Mouse (Mus musculus) testis, postnatal 14 days (tissue): ENCODE data around the gene Ift20.
"Not testable (repeated sequence)": the region's sequence is repeated elsewhere in the genome, so short reads cannot be mapped to it uniquely, and the experiment has no call there.

ENCODE experiments used
- DNase-seq: peaks from one replicate; pipeline ENCODE4 v3.0.0; 2021; ENCODE audit warnings: low spot score

Gene Ift20

GRCm38 (mm10) chr11:78567614-78568013 lies 31.5 kb downstream of the Ift20 start:
- no peak for DNase-seq

DNA sequence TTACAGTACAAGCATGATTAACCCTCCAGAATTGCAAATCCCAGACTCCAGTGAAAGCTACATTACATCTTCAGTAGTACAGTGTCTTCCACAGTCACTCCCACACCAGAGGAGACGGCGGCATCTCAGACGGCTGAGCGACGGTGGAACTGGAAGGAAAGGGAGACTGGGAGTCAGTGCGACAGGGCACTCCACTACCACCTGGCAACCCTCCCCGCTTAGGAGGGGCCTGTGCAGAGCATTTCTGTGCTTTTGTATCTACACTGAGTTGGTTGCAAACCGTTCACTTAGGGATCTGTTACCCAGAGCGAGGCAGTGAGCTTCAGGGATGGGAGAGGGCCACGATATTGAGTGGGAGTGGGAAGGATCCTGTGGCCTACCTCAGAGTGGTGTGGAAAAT lies 32.7 kb downstream of the Ift20 start:
- DNase-seq, result no peak

DNA sequence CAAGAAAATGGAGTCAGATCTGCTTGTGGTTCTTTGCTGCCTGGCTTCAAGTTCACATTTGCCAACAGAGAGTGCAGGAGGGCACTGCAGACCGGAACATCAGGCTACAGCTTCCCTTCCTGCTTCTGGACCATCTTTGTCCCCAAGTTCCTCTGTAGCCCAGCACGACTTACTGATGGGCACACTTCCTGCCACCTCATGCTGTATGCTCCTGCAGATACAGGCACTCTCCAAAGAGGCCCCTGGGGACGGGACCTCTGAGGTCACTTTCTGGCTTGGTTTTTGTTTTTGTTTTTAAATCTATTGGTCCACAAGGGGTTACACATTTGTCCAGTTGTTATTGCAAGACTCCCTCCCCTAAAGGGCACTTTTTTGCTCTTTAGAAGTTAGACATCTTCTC lies 33.6 kb downstream of the Ift20 start:
- no peak for DNase-seq

- DNase-seq, result no peak
Measured at GRCm38 (mm10) chr11:78571441-78571840, 35.3 kb downstream of the Ift20 start.

DNA sequence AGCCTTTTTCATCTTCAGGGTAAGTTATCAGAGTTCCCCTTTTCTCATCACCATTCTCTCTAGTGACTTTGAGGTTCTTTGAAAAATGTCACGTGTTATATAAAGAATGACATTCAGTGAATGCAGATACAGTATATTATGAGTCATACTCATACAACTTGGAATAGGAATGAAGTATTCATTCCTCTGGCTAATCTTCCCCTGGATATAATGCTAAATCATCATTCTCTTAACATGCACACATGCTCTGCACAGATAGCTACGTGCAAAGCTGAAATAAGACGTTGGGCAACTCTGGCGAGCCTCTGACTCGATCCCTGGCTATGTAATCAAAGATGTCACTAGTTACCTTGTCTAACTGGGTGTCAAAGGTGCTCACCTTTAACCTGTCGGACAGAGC lies 35.7 kb downstream of the Ift20 start:
- no peak for DNase-seq

- DNase-seq, result not testable (repeated sequence)
Measured at GRCm38 (mm10) chr11:78574031-78574430, 37.9 kb downstream of the Ift20 start.

DNA sequence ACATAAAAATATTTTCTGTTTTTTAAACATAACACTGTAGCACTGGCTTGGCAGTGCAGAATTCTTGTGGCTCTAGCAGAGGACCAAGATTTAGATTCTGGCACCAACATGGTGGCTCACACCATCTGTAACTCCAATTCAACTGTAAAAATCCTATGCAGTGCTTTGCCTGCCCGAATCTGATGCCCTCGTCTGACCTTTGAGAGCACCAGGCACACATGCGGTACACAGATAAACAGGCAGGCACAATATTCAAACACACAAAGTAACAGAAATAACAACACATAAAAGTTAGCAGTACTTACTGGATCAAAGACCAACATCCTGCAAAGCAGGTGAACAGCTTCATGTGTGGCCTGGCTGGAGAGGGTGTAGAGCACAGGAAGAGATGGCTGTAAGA lies 38.4 kb downstream of the Ift20 start:
- no peak for DNase-seq

DNA sequence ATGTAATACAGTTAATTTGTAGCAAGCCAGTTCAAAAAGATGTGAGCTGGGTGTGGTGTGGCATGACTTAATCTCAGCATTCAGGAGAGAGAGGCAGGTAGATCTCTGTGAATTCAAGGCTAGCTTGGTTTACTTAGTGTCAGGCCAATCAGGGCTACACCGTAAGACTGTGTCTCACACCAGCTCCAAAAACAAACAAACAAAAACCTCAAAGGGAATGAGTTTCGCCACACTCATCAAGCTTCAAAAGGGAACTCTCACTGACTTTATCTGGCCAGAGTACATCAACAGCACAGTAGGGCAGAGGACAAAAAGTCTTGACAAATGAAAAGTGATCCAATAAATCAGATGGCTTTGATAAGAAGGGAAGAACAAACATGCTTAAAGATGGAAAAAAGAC lies 38.8 kb downstream of the Ift20 start:
- DNase-seq, result no peak

DNA sequence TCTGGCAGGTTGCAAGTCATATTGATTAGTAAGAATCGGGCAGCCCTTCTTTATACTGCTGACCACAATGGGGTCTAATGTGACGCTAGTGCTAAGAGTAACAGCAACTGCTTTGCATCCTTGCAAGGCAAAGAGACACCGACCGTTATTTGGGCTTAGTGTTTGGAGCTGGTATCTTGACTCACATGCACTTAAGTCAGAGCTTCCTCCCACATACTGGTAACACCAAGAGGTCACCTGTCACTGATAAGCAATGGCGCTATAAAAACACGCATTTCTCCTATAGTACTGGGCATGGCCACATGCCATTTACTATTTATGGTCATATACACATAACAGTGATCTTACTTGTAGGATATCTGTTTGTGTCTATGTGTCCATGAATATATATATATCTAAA lies 46.7 kb downstream of the Ift20 start:
- DNase-seq, result no peak

DNA sequence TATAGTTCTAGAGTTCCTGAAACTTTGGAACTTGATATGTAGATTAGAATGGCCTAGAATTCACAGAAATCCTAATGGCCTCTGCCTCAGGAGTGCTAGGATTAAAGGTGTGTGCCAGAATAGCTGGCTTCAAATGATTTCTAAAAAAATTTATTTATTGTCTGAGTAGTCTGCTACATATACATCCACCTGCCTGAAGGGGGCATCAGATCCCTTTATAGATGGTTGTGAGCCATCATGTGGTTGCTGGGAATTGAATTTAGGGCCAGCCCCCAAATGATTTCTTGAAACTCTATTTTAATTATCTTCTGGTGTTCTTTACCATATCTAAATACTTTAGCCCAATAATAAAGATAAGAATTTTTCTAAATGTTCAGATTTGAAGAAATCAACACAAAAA lies 49.9 kb downstream of the Ift20 start:
- DNase-seq, result no peak

GRCm38 (mm10) chr11:78587677-78588076 lies 51.5 kb downstream of the Ift20 start:
- not testable (repeated sequence) for DNase-seq
